Mouse (Mus musculus) right cerebral cortex, postnatal 25 days (tissue): Measurements from ENCODE around the gene Tmem8.
A peak's percentile ranks its signal among the peaks of the same experiment; 100 is the strongest.
"Not testable (repeated sequence)": the region's sequence is repeated elsewhere in the genome, so short reads cannot be mapped to it uniquely, and the experiment has no call there.

ENCODE experiments used
- DNase-seq: peaks from one replicate; pipeline ENCODE4 v3.0.0; 2022

The Tmem8 gene

GRCm38 (mm10) chr17:26113181-26113948 is at the start of gene Tmem8:
Gene Tmem8 (plus strand): TSS chr17:26113299.
- peak; percentile 81 for DNase-seq

DNA sequence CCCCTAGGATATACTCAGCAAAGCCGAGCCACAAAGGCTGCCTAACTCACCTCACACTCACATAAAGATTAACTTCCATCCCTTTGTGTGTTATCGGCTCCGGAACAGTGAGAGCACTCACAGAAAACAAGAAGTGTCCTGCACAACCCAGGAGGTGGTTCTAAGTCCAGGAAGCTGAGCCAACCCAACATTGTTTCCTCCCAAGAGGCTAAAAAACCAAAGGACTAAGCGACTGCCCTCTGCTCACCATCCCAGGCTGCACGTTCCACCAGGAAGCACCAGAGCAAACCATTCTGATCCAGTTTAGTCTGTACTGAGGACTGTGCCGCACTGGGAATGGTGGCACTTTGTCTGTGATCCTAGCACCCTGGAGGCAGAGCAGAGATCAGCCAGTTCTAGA is 48.2 kb upstream of the Tmem8 start:
- DNase-seq: no peak

- no peak for DNase-seq
These were observed 46.5 kb upstream of the Tmem8 start for GRCm38 (mm10) chr17:26066488-26067020.

- peak; percentile 34 for DNase-seq
These were observed 44.9 kb upstream of the Tmem8 start for GRCm38 (mm10) chr17:26068024-26068830.

DNA sequence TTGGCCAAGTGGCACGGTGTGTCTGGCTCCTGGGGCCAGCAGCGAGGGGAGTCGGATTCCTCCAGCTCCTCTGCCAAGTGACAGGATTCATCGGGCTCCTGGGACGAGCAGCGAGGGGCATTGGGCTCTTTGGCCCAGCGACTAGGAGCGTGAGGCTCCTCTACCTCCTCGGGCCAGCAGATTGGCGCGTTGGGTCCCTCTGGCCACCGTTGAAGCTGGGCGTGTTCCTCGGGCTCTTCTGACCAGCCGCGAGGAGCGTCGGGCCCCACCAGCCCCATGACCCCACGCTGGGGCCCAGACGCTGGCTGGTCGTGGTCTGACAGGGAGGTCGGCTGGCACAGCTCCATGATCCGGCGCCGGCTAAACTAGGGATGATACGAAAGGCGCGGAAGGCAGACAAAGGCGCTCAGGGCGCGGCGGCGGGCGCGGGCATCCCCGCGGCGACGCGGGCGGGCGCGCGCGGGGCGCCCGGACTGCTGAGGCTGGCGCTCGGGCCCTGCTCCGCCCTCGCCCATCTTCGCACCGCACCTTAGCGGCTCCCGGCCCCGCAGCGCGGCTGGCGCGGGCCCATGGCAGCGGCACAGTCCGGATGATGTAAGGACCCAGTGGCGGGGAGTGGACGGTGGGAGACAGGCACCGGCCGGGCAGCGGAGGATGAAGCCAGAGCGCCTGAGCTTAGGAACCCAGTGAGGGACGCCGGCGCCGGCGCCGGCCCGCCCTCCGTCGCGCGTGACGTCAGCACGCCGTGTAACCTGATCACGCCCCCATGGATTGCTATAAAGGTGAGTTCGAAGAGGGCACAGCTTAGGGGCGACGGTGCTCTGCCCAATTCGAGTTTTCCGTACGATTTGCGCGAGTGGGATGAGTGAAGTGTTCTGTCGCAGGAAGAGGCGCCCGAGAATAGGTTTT is 44.0 kb upstream of the Tmem8 start, which contains the start of gene Rab11fip3:
Rab11fip3 (minus strand) TSS at position 725 of the 909 bp plus-strand sequence.
- DNase-seq: peak; percentile 85

DNA sequence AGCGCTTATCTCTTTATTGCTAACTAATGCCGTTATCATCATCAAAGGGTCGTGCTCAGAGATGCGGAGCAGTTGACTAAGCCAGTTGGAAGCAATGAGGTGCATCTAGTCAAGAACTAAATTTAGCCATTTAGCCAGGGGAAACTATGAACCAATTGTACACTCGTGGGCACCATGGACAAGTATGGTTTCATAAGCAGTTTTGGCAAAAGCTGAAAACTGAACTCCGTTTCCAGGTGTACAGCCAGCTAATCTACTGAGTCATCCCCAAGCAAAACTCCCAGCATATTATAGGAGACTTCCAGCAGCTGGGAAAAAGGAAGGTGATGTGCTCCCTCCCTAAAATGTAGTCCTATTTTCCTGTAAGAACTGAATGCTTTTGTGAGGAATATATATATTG is 43.0 kb upstream of the Tmem8 start:
- no peak for DNase-seq

- DNase-seq: peak; percentile 79
These were observed 37.9 kb upstream of the Tmem8 start for GRCm38 (mm10) chr17:26075246-26075645.

GRCm38 (mm10) chr17:26078851-26079250 is 34.2 kb upstream of the Tmem8 start:
- no peak for DNase-seq

- DNase-seq: no peak
These were observed 32.2 kb upstream of the Tmem8 start for GRCm38 (mm10) chr17:26080867-26081266.

GRCm38 (mm10) chr17:26087059-26087564 is 26.0 kb upstream of the Tmem8 start:
- DNase-seq: no peak

DNA sequence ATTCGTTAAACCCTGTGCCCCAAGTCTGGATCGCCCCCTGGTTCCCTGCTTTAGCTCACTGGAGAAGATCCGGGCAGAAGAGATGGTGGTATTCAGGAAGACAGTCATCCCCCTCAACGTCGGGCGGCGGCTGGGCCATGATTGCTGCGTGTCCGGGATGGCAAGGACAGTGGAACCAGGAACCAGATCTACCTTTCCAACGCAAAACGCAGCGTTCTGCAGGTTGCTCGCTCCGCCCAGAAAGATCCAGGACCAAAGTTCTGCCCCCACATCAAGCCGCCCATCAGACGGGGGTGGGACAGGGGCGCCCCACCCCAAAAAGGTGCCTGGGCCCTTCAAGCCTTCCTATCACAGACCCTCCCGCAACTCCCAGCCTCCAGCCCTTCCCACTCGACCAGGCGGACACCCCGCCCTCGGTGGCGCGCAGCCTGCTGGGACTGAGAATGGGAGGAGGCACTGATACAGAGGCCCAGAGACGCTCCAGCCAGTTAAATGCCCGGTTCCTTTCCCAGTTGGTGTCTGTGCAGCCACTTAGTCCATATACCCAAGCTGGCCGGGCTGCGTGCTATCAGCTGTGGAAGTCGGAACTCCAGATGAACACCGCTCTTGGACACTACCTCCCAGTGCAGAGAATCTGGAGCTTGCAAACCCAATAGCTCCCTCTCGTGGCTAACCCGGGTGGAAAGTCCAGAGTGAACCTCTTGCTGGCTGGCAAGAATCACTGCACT is 23.0 kb upstream of the Tmem8 start, which contains the start of gene Decr2:
Decr2 (minus strand) TSS at position 433 of the 728 bp plus-strand sequence.
- peak; percentile 87 for DNase-seq

DNA sequence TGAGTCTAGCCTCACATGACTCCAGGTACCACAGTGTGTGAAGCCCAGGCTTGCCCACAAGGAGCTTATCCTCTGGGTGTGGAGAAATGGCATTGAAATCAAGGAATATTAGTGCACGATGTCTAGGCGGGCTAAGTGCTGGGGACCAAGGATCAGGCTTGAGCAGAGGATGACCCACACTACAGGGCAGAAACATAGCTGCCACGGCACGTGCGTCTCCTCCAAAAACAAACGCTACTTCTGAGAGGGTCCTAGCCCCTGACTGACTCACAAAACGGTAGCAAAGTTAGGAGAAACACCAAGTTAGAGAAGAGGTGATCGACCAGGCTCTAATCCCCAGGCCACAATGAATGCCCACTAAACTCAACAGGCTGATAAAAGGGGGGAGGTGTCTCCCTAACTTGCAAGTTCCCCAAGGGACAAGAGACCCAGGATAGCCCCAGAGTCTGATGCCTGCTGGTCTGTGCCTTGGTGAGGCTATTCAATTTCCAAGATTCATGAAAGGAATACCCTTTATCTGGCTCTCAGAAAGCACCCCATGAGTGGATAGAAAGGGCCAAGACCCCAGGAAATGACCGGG is 18.5 kb upstream of the Tmem8 start:
- DNase-seq: no peak

GRCm38 (mm10) chr17:26095121-26095740 is 17.9 kb upstream of the Tmem8 start, which contains the start of gene Nme4:
Gene Nme4 (minus strand): TSS chr17:26095602.
- DNase-seq: peak; percentile 77

DNA sequence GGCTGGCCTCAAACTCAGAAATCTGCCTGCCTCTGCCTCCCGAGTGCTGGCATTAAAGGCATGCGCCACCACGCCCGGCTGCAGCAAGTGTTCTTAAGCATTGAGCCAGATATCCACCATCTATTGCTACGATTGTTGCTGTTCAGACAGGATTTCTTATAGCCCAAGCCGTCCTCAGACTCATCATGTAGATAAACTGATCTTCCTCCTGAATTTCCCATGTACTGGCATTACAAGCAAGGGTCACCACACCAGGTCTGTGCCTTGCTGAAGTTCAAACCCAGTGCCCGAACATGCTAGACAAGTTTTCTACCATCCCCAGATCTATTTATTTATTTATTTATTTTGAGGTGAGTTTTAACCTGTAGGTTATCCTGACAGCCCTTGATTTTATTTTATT is 14.6 kb upstream of the Tmem8 start:
- no peak for DNase-seq

- DNase-seq: not testable (repeated sequence)
These were observed 13.8 kb upstream of the Tmem8 start for GRCm38 (mm10) chr17:26099316-26099715.

- no peak for DNase-seq
These were observed 12.9 kb upstream of the Tmem8 start for GRCm38 (mm10) chr17:26100166-26100565.

DNA sequence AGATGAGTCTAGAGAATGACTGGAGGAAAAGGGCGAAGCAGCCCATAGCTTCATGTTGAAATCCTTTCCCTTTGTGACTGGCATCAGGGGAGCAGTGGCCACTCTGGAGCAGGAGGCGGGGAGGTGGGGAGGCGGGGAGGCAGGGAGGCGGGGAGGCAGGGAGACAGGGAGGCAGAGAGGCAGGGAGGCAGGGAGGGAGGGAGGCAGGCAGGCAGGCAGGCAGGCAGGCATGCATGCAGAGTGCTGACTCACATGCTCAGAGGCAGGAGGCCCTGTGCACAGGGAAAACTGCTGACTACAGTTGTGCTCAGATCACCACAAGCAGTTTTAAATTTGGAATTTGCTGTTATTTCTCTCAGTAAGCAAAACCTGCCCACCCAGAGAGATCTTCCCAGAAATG is 11.6 kb upstream of the Tmem8 start:
- no peak for DNase-seq

DNA sequence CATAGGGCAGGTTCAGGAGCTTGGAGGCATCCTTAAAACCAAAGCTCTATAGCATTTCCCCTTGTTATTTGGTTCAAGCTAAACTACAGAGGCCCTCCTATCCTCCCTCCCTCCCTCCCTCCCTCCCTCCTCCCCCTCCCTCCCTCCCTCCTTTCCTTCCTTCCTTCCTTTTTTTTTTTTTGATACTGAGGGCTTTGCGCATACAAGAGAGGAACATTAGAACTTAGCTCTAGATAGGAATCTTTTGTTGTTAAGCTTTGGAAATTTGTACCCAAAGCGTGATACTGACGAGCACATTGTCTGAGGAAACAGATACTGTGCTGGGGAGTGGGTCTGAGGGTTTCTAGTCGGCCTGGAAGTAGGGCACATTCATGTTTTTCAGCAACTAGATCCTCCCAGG is 7.5 kb upstream of the Tmem8 start:
- no peak for DNase-seq

GRCm38 (mm10) chr17:26110156-26110555 is 2.9 kb upstream of the Tmem8 start:
- DNase-seq: no peak

GRCm38 (mm10) chr17:26111024-26111423 is 2.1 kb upstream of the Tmem8 start:
- DNase-seq: no peak

- no peak for DNase-seq
These were observed 1.4 kb upstream of the Tmem8 start for GRCm38 (mm10) chr17:26111722-26112121.
